Mouse (Mus musculus): ENCODE measurements around the gene Ugt3a2. TPM values are rescaled to one million over a fixed set of nuclear protein-coding genes. Genes with fewer than 3 reads are reported as not detected.

Gene Ugt3a2
- total RNA-seq (2021) (not detected), polyA plus RNA-seq (2012; rRNA removed) (0.06 and 0.23 TPM in 2 replicates)
- long read RNA-seq: 0 reads

- WGBS: 76% methylated on average over 4 of the region's 4 CpGs
Measured at GRCm38 (mm10) chr15:9335341-9335740, at the start of gene Ugt3a2. Gene Ugt3a2, plus strand, starts transcription at chr15:9335550.

GRCm38 (mm10) chr15:9289660-9290059 is 45.7 kb upstream of the Ugt3a2 start:
- H3K27ac ChIP-seq: no peak overlapping the region
- no peaks in the 10 kb centered on the region for H3K4me1 ChIP-seq (ENCODE audit: control insufficient read depth, insufficient read depth, low read length)
- 49% methylated on average over 2 of the region's 2 CpGs for WGBS
- no peak overlapping the region for H3K9ac ChIP-seq (ENCODE audit: low read depth, low read length)
- intact Hi-C loops (cut with DNase I): loop anchor here (10.0 kb wide), 1 partner anchor 45 kb away; the partner anchor contains the start of gene Ugt3a2
- no peak overlapping the region for H3K4me3 ChIP-seq
- DNase-seq: no peak
- no peaks in the 10 kb centered on the region for H3K79me2 ChIP-seq (replicated peaks; ENCODE audit: control insufficient read depth, insufficient read depth, low read length)
- no peaks in the 10 kb centered on the region for H3K27me3 ChIP-seq (ENCODE audit: control insufficient read depth, insufficient read depth, low read length)
- H3K36me3 ChIP-seq (ENCODE audit: control insufficient read depth, insufficient read depth, low read length): no peaks in the 10 kb centered on the region
- TF ChIP-seq EP300 (IDR thresholded peaks at IDR 0.05; ENCODE audit: insufficient read depth, low read depth, low read length) (no peak), POLR2A (IDR thresholded peaks at IDR 0.05; ENCODE audit: insufficient read depth, low read depth, low read length) (no peak), CTCF (IDR thresholded peaks at IDR 0.05) (no peak)

More at GRCm38 (mm10) chr15:9335341-9335740, at the start of gene Ugt3a2:
- Histone ChIP-seq H3K4me1 (ENCODE audit: control insufficient read depth, insufficient read depth, low read length) (no peaks in the 10 kb centered on the region), H3K27ac (no peak within 1 kb of the TSS), H3K36me3 (ENCODE audit: control insufficient read depth, insufficient read depth, low read length) (no peaks in the 10 kb centered on the region), H3K79me2 (replicated peaks; ENCODE audit: control insufficient read depth, insufficient read depth, low read length) (no peaks in the 10 kb centered on the region), H3K4me3 (no peak within 1 kb of the TSS), H3K27me3 (ENCODE audit: control insufficient read depth, insufficient read depth, low read length) (no peaks in the 10 kb centered on the region), H3K9ac (ENCODE audit: low read depth, low read length) (no peak within 1 kb of the TSS)
- intact Hi-C loops (cut with DNase I): loop anchor here (10.0 kb wide), 1 partner anchor 51 kb away; no protein-coding TSS in a partner anchor
- DNase-seq: no peak
- no peak for TF ChIP-seq POLR2A (IDR thresholded peaks at IDR 0.05; ENCODE audit: insufficient read depth, low read depth, low read length)
- TF ChIP-seq CTCF (IDR thresholded peaks at IDR 0.05): no peak
- TF ChIP-seq EP300 (IDR thresholded peaks at IDR 0.05; ENCODE audit: insufficient read depth, low read depth, low read length): no peak

GRCm38 (mm10) chr15:9305978-9306692 is 29.2 kb upstream of the Ugt3a2 start:
- 0 out of 2 replicates have a peak, but pooled peaks cover 1% of the 10 kb centered on the region for H3K27me3 ChIP-seq (ENCODE audit: control insufficient read depth, insufficient read depth, low read length)
- intact Hi-C loops (cut with DNase I): no loop called here
- no peak for DNase-seq
- H3K9ac ChIP-seq (ENCODE audit: low read depth, low read length): no peak overlapping the region
- no peak overlapping the region for H3K27ac ChIP-seq
- no peak overlapping the region for H3K4me3 ChIP-seq
- 67% methylated on average over 8 of the region's 8 CpGs for WGBS
- H3K4me1 ChIP-seq (ENCODE audit: control insufficient read depth, insufficient read depth, low read length): no peaks in the 10 kb centered on the region
- no peaks in the 10 kb centered on the region for H3K36me3 ChIP-seq (ENCODE audit: control insufficient read depth, insufficient read depth, low read length)
- H3K79me2 ChIP-seq (replicated peaks; ENCODE audit: control insufficient read depth, insufficient read depth, low read length): no peaks in the 10 kb centered on the region
- no peak for TF ChIP-seq EP300 (IDR thresholded peaks at IDR 0.05; ENCODE audit: insufficient read depth, low read depth, low read length)
- no peak for TF ChIP-seq CTCF (IDR thresholded peaks at IDR 0.05)
- no peak for TF ChIP-seq POLR2A (IDR thresholded peaks at IDR 0.05; ENCODE audit: insufficient read depth, low read depth, low read length)

GRCm38 (mm10) chr15:9334596-9334995 is 754 bp upstream of the Ugt3a2 start:
- TF ChIP-seq EP300 (IDR thresholded peaks at IDR 0.05; ENCODE audit: insufficient read depth, low read depth, low read length) (no peak), POLR2A (IDR thresholded peaks at IDR 0.05; ENCODE audit: insufficient read depth, low read depth, low read length) (no peak), CTCF (IDR thresholded peaks at IDR 0.05) (no peak)

GRCm38 (mm10) chr15:9336616-9337015 is 1.3 kb downstream of the Ugt3a2 start:
- TF ChIP-seq POLR2A (IDR thresholded peaks at IDR 0.05; ENCODE audit: insufficient read depth, low read depth, low read length) (no peak), EP300 (IDR thresholded peaks at IDR 0.05; ENCODE audit: insufficient read depth, low read depth, low read length) (no peak), CTCF (IDR thresholded peaks at IDR 0.05) (no peak)
- H3K4me3 ChIP-seq: no peak overlapping the region
- intact Hi-C loops (cut with DNase I): loop anchor here (10.0 kb wide), 1 partner anchor 52 kb away; no protein-coding TSS in a partner anchor
- H3K36me3 ChIP-seq (ENCODE audit: control insufficient read depth, insufficient read depth, low read length): no peaks in the 10 kb centered on the region
- H3K27ac ChIP-seq: no peak overlapping the region
- no peaks in the 10 kb centered on the region for H3K27me3 ChIP-seq (ENCODE audit: control insufficient read depth, insufficient read depth, low read length)
- DNase-seq: no peak
- 66% methylated on average over 3 of the region's 3 CpGs for WGBS
- no peaks in the 10 kb centered on the region for H3K79me2 ChIP-seq (replicated peaks; ENCODE audit: control insufficient read depth, insufficient read depth, low read length)
- H3K9ac ChIP-seq (ENCODE audit: low read depth, low read length): no peak overlapping the region
- no peaks in the 10 kb centered on the region for H3K4me1 ChIP-seq (ENCODE audit: control insufficient read depth, insufficient read depth, low read length)

More at GRCm38 (mm10) chr15:9334596-9334995, 754 bp upstream of the Ugt3a2 start:
- Histone ChIP-seq H3K27ac (no peak overlapping the region), H3K4me3 (no peak overlapping the region), H3K4me1 (ENCODE audit: control insufficient read depth, insufficient read depth, low read length) (no peaks in the 10 kb centered on the region), H3K36me3 (ENCODE audit: control insufficient read depth, insufficient read depth, low read length) (no peaks in the 10 kb centered on the region), H3K9ac (ENCODE audit: low read depth, low read length) (no peak overlapping the region), H3K79me2 (replicated peaks; ENCODE audit: control insufficient read depth, insufficient read depth, low read length) (no peaks in the 10 kb centered on the region), H3K27me3 (ENCODE audit: control insufficient read depth, insufficient read depth, low read length) (no peaks in the 10 kb centered on the region)
- intact Hi-C loops (cut with DNase I): loop anchor here (10.0 kb wide), 1 partner anchor 50 kb away; no protein-coding TSS in a partner anchor
- WGBS: 56% methylated on average over 2 of the region's 2 CpGs
- DNase-seq: no peak

GRCm38 (mm10) chr15:9337021-9337420 is 1.7 kb downstream of the Ugt3a2 start:
- intact Hi-C loops (cut with DNase I): loop anchor here (10.0 kb wide), 1 partner anchor 52 kb away; no protein-coding TSS in a partner anchor
- no peaks in the 10 kb centered on the region for H3K4me1 ChIP-seq (ENCODE audit: control insufficient read depth, insufficient read depth, low read length)
- H3K27ac ChIP-seq: no peak overlapping the region
- no peak overlapping the region for H3K9ac ChIP-seq (ENCODE audit: low read depth, low read length)
- H3K36me3 ChIP-seq (ENCODE audit: control insufficient read depth, insufficient read depth, low read length): no peaks in the 10 kb centered on the region
- 54% methylated on average over 3 of the region's 3 CpGs for WGBS
- no peaks in the 10 kb centered on the region for H3K27me3 ChIP-seq (ENCODE audit: control insufficient read depth, insufficient read depth, low read length)
- no peak for DNase-seq
- H3K4me3 ChIP-seq: no peak overlapping the region
- no peaks in the 10 kb centered on the region for H3K79me2 ChIP-seq (replicated peaks; ENCODE audit: control insufficient read depth, insufficient read depth, low read length)
- TF ChIP-seq POLR2A (IDR thresholded peaks at IDR 0.05; ENCODE audit: insufficient read depth, low read depth, low read length) (no peak), CTCF (IDR thresholded peaks at IDR 0.05) (no peak), EP300 (IDR thresholded peaks at IDR 0.05; ENCODE audit: insufficient read depth, low read depth, low read length) (no peak)
